Mouse (Mus musculus): ENCODE data around the gene Cela3a.
"Not testable (repeated sequence)": the region's sequence is repeated elsewhere in the genome, so short reads cannot be mapped to it uniquely, and the experiment has no call there.

DNA sequence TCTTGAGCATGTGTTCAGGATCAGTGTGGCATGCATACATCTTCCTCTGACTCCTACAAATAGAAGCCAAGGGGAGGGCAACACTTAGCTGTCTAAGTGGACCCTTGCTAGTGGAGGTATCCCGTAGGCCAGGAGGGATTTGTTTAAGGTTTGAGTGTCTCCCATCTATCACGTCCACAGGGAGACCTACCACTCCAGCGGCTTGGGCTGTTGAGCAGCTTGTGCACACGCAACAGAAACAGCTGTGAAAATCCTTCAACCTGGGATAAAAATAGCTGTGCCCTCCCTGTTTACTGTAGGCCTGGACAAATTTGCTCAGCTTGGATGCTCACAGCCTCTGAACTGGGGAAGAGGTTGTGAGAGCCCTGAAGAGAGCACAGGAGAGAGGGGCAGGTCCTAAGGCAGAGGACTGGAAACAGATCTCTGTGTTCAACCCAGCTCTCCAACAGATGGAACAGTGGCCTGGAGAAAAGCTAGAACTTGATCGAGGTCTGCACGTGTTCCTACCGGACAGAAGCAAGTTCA lies 2.7 kb upstream of the Cela3a start:
- TF ChIP-seq CTCF, POLR2A (IDR thresholded peaks at IDR 0.05; ENCODE audit: extremely low read depth, insufficient read depth, low read length): not testable (repeated sequence)
